Mouse (Mus musculus) liver, embryonic 16.5 days (tissue): ENCODE results near the gene Mrvi1. TPM values are rescaled to one million over a fixed set of nuclear protein-coding genes. Genes with fewer than 3 reads are reported as not detected.
A peak's percentile ranks its signal among the peaks of the same experiment; 100 is the strongest.

Source experiments
- ATAC-seq: fragments of 200-750 bp; cut with Nextera tagmentation; 2 replicates; pipeline ENCODE4 v1.8.0; 2017; ENCODE audit warnings: low read depth, mild to moderate bottlenecking, moderate number of reproducible peaks, moderate library complexity
- H3K27ac ChIP-seq: fragments of 300-500 bp; sonication (generic); 2 replicates; pipeline ENCODE4 v1.5.1; 2014; ENCODE audit warnings: mild to moderate bottlenecking, low read length
- H3K27me3 ChIP-seq: fragments of 300-500 bp; sonication (generic); 2 replicates; pipeline ENCODE4 v1.6.1; 2014; ENCODE audit warnings: low read depth, low read length, mixed read lengths; ENCODE audit not compliant: control insufficient read depth, insufficient read depth
- H3K36me3 ChIP-seq: fragments of 300-500 bp; sonication (generic); 2 replicates; pipeline ENCODE4 v1.6.1; 2014; ENCODE audit warnings: mild to moderate bottlenecking; ENCODE audit not compliant: control insufficient read depth, insufficient read depth
- H3K4me1 ChIP-seq: fragments of 300-500 bp; sonication (generic); 2 replicates; pipeline ENCODE4 v1.6.1; 2014; ENCODE audit warnings: low read depth, low read length, mixed read lengths; ENCODE audit not compliant: control insufficient read depth
- H3K4me2 ChIP-seq: fragments of 300-500 bp; sonication (generic); 2 replicates; pipeline ENCODE4 v1.6.1; 2014; ENCODE audit warnings: low read depth, low read length, mixed read lengths
- H3K4me3 ChIP-seq: fragments of 300-500 bp; sonication (generic); 2 replicates; pipeline ENCODE4 v1.5.1; 2014; ENCODE audit warnings: low read depth, mild to moderate bottlenecking, low read length
- H3K9ac ChIP-seq: fragments of 300-500 bp; sonication (generic); 2 replicates; pipeline ENCODE4 v1.6.1; 2014; ENCODE audit warnings: low read depth, low read length
- H3K9me3 ChIP-seq: fragments of 300-500 bp; sonication (generic); replicated peaks from 2 replicates; pipeline ENCODE4 v1.6.1; 2016; ENCODE audit warnings: low read length; ENCODE audit not compliant: control insufficient read depth
- WGBS: fragments of 180-500 bp; shearing (Covaris S2); extraction: QIAGEN DNeasy Blood & Tissue Kit; methylation state at CpG from one replicate; pipeline ENCODE4 v1.1.7; 2014; ENCODE audit not compliant: insufficient replicate concordance; 5-methylcytosine and 5-hydroxymethylcytosine counted together
- polyA plus RNA-seq: library from polyadenylated mRNA; unstranded; fragments of >200 nt; fragmentation: Nextera tagmentation; extraction: Ambion mirVana; gene quantifications from 2 replicates; pipeline ENCODE4 v1.2.1, GENCODE M21; 2015

Mrvi1 gene
- polyA plus RNA-seq, 1 experiment from 2014 or later: 4.3 TPM

DNA sequence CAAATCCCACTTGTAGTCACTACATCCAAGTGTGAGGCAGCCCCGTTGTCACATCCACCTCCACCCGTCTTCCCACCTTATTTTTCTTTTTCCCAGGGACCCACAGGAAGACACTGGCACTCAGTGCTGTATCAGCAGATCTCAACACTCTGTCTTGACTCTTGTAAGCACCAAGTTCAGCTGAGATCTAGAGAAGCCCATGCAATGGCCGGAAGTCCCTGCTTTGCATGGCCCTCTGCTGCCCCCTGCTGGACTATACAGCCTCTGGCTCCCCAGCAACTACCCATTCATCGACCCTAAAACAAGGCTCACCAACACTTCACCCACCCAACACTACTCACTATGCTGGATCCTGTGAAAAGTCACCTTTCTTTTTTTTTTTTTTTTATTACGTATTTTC, 32.6 kb upstream of the Mrvi1 start:
- no peak overlapping the region for H3K4me3 ChIP-seq
- no peak overlapping the region for H3K9ac ChIP-seq
- ATAC-seq: peak; percentile 71
- 8% methylated on average over 5 of the region's 5 CpGs for WGBS
- H3K27ac ChIP-seq: no peak overlapping the region
- H3K4me1 ChIP-seq: peaks cover 3% of the 10 kb centered on the region; the same call in 1 of the 2 replicates
- no peaks in the 10 kb centered on the region for H3K27me3 ChIP-seq
- no peaks in the 10 kb centered on the region for H3K9me3 ChIP-seq
- H3K36me3 ChIP-seq: no peaks in the 10 kb centered on the region
- no peak overlapping the region for H3K4me2 ChIP-seq

DNA sequence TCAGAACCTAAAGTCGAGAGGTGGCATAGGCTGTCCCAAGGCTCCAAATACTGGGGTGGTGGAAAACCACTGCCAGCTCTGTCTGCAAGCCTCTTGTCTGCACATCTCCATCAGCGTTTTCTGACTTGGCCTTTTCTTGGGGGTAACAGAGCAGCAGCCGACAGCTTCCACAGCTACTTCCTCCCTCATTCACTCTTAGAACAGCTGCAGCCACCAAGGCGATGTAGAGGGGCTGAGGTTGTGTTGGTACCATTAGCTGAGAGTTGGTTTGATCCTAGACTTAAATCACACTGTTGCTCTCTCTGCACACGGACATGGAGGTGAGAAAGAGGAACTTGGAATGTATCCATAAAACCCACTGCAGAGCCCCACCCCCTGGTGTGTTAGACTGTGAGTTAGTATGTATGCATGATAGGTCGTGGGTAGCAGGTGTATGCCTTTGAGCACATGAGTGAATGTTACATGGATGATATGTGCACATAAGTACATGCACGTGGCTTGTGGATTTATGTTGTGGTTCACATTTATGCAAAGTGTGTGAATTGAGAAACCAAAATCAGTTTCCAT, 31.9 kb upstream of the Mrvi1 start:
- H3K27me3 ChIP-seq: no peaks in the 10 kb centered on the region
- 44% methylated on average over 7 of the region's 7 CpGs for WGBS
- H3K27ac ChIP-seq: no peak overlapping the region
- H3K4me3 ChIP-seq: no peak overlapping the region
- no peak overlapping the region for H3K4me2 ChIP-seq
- ATAC-seq: no peak
- H3K4me1 ChIP-seq: peaks cover 3% of the 10 kb centered on the region; the same call in 1 of the 2 replicates
- H3K9me3 ChIP-seq: no peaks in the 10 kb centered on the region
- no peaks in the 10 kb centered on the region for H3K36me3 ChIP-seq
- no peak overlapping the region for H3K9ac ChIP-seq

DNA sequence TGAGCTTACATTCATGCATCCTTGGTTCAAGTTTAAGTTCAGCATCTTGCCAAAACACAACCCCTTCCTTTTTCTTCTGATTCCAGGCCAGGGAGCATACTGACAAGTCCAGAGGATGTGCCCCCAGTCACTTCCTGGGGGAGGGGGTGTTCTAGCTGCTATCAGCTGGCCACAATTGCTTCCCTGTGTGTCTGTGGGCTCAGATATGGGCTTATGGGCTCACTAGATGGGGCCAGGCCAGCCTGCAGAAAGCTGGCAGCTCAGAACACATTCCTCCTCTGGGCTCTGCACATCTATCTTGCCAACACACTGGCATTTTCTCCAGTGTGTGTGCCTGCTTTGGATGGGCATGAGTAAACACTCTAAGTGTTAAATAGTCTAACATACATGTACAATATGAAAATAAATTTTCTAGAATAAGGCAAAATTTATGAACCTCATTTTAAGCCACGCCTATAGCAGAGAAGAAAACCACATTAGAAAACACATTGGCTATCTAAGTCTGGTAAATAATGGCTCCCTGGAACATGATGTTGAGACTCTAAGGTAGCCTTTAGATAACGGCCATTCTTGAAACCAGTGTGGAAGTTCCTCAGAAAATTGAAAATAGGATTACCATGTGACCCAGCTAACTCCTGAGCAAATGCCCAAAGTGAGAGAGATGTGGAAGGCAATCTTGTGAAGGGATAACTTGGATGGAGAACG, 22.0 kb upstream of the Mrvi1 start:
- 40% methylated on average over 3 of the region's 3 CpGs for WGBS
- Histone ChIP-seq H3K9ac (peak overlapping the region; percentile 28; the same call in 1 of the 2 replicates), H3K27me3 (no peaks in the 10 kb centered on the region), H3K4me1 (peaks cover 31% of the 10 kb centered on the region), H3K36me3 (no peaks in the 10 kb centered on the region), H3K27ac (peak overlapping the region; percentile 90), H3K9me3 (no peaks in the 10 kb centered on the region), H3K4me2 (peak overlapping the region; percentile 55), H3K4me3 (peak overlapping the region; percentile 6; the same call in 1 of the 2 replicates)
- ATAC-seq: peak; percentile 97

DNA sequence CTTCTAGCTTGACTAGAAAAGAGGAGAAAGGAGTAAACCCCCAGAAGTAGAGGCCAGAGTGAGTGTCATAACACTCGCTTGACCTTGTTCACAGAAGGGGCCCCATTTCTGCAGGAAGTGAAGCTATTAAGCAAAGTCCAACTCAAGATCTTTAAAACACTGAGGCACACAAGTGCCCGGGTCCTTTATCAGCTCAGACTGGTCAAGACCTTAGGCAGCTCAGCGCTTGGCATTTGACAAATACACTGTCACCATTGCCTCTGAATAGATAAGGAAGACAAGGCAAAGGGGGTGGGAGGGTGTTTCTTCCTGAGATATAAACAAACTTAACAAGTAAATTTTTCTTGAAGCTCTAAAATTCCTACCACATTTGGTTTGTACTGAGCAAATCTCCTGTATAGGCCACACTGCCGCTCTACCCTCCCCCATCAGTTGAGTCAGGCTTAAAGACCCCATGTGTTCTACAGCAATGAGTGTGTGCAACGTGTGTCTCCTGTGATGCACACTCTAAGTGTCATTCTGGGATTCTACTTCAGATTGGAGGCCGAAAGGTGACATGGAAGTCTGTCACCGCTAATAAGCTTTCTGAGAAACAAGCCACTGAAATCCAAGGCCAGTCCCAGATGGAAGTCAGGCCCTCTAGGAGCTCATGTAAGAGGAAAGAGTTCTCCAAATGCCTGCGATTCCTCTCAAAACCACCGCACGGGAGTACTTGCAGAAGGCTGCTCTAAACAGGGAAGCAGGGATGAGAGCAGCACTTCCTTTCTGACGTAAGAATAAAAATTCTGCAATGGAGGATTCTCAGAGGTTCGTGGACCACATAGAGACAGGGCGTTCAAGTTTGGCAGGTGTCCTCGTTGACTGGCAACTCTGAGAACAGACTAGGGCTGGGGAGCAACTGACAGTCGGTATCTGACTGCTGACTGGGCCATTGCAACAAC, 16.9 kb upstream of the Mrvi1 start:
- Histone ChIP-seq H3K4me3 (no peak overlapping the region), H3K4me1 (peaks cover 35% of the 10 kb centered on the region), H3K27ac (peak overlapping the region; percentile 75), H3K9me3 (no peaks in the 10 kb centered on the region), H3K4me2 (peak overlapping the region; percentile 15; the same call in 1 of the 2 replicates), H3K27me3 (no peaks in the 10 kb centered on the region), H3K9ac (no peak overlapping the region), H3K36me3 (no peaks in the 10 kb centered on the region)
- peak; percentile 77 for ATAC-seq
- 32% methylated on average over 15 of the region's 15 CpGs for WGBS

DNA sequence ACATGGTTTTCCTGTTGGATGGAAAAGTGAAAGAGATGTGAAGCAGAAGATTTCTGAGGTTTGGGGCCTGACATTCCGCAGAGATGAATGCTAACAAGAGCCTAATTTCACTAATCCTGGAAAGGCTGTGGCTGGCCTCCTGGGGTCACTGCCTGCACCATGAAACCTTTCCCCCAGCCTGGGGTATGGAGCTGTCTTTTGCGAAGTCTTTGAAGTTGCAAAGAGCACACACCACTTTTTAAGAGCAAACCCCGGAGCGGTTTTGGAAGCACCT, 8.9 kb upstream of the Mrvi1 start:
- H3K4me3 ChIP-seq: no peak overlapping the region
- H3K4me2 ChIP-seq: no peak overlapping the region
- no peaks in the 10 kb centered on the region for H3K9me3 ChIP-seq
- no peaks in the 10 kb centered on the region for H3K36me3 ChIP-seq
- peaks cover 6% of the 10 kb centered on the region for H3K4me1 ChIP-seq
- no peaks in the 10 kb centered on the region for H3K27me3 ChIP-seq
- H3K27ac ChIP-seq: no peak overlapping the region
- WGBS: 53% methylated on average over 4 of the region's 4 CpGs
- H3K9ac ChIP-seq: no peak overlapping the region
- no peak for ATAC-seq

DNA sequence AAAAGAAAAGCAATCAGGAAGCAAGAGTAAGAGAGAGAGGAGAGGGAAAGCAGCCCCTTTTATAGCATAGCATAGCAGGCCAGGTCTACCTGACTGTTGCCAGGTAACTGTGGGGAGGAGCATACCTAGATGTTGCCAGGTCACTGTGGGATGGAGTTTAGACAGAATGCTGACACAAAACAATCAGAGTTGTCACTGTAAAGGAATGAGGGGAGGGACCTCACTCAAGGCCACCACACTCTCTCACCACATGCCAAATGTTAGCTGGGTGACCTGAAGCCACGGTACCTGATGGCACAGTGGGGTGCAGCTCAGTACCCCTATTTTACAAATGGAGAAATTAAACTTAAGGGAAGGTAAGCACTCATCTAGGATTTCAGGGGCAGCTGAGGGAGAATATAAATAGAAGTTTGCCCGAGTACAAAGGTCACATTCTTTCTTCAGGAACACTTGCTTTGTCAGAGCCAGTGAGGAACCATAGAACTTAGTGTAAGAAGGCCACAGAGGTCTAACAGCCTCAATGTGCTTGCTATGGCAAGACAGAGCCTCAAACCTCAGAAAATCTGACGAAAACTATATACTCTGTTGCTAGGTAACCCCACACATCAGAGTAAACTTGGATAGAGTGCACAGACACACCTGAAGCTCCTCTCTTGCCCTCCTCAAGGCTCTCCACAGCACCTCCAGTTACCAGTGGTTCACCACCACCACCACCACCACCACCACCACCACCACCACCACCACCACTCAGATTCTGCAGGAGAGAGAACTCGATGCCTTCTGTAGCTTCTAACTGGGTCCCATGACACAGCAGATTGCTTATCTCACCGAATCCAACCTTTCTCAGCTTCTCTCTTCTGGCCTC, 8.3 kb upstream of the Mrvi1 start:
- H3K9me3 ChIP-seq: no peaks in the 10 kb centered on the region
- H3K4me3 ChIP-seq: no peak overlapping the region
- no peaks in the 10 kb centered on the region for H3K27me3 ChIP-seq
- no peaks in the 10 kb centered on the region for H3K36me3 ChIP-seq
- H3K4me2 ChIP-seq: no peak overlapping the region
- WGBS: 35% methylated on average over 5 of the region's 5 CpGs
- peaks cover 10% of the 10 kb centered on the region for H3K4me1 ChIP-seq
- H3K9ac ChIP-seq: no peak overlapping the region
- no peak for ATAC-seq
- H3K27ac ChIP-seq: no peak overlapping the region

DNA sequence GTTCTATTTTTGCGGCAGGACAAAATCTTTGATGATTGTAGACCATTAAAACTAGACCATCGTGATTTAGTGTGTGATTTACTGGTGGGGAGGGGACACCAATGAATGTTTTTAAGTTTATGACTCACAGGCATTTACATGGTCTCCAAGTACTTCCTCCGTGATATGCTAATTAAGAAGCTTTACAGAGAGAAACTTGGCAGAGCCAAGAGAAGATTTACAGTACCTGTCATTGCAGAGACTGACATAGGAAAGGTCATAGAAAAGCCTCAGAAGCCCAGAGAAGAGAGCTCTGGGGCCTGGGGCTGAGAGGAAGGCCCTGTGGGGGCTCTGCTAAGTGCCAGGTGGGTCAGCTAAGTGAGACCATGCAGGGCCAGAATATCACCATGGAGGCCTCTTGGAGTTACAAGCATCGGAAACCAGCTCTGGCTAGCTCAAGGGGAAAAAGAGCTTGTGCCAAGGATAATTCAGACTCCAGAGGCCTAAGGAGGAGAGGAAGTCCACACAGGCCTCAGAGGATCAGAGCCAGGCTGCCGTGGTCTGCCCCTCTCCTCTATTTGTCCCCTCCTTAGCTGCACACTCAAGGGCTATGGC, 7.1 kb upstream of the Mrvi1 start:
- Histone ChIP-seq H3K9ac (no peak overlapping the region), H3K27me3 (no peaks in the 10 kb centered on the region), H3K4me1 (peaks cover 10% of the 10 kb centered on the region), H3K4me2 (no peak overlapping the region), H3K36me3 (no peaks in the 10 kb centered on the region), H3K27ac (no peak overlapping the region), H3K4me3 (no peak overlapping the region), H3K9me3 (no peaks in the 10 kb centered on the region)
- ATAC-seq: no peak
- WGBS: 34% methylated on average over 5 of the region's 5 CpGs

DNA sequence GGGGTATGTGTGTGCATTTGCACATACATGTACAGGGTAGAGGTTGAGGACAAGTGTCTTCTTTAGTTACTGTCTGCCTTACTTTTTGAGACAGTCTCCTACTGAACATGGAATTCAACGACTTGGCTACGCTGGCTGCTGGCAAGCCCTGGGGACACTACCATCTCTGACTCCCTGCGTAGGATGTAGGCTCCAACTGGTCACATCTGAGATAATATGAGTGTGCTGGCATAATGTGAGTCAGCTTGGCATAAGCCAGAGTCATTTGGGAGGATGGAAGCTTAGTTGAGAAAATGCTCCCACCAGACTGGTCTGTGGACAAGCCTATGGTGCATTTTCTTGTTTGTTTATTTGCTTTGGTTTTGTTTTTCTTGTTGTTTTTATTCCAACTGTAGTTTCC, 5.8 kb upstream of the Mrvi1 start:
- ATAC-seq: no peak
- H3K9me3 ChIP-seq: no peaks in the 10 kb centered on the region
- H3K4me3 ChIP-seq: no peak overlapping the region
- H3K27ac ChIP-seq: no peak overlapping the region
- no peaks in the 10 kb centered on the region for H3K36me3 ChIP-seq
- no peak overlapping the region for H3K9ac ChIP-seq
- peaks cover 10% of the 10 kb centered on the region for H3K4me1 ChIP-seq
- H3K27me3 ChIP-seq: no peaks in the 10 kb centered on the region
- no peak overlapping the region for H3K4me2 ChIP-seq
- WGBS: 76% methylated on average over 3 of the region's 3 CpGs
